Mouse (Mus musculus) naive thymus-derived CD4-positive, alpha-beta T cell, adult 2 months (primary cell): ENCODE results near the gene Rad23b.
"Not testable (repeated sequence)": the region's sequence is repeated elsewhere in the genome, so short reads cannot be mapped to it uniquely, and the experiment has no call there.

ENCODE experiments used
- DNase-seq: peaks from one replicate; pipeline ENCODE4 v3.0.0-alpha.2; 2011; ENCODE audit warnings: low read depth

The Rad23b gene

GRCm38 (mm10) chr4:55349452-55350218 lies at the start of gene Rad23b:
Gene Rad23b (plus strand): TSS chr4:55350043.
- DNase-seq, result peak; percentile 100

- no peak for DNase-seq
Measured at GRCm38 (mm10) chr4:55304121-55304520, 45.7 kb upstream of the Rad23b start.

GRCm38 (mm10) chr4:55306636-55307035 lies 43.2 kb upstream of the Rad23b start:
- no peak for DNase-seq

DNA sequence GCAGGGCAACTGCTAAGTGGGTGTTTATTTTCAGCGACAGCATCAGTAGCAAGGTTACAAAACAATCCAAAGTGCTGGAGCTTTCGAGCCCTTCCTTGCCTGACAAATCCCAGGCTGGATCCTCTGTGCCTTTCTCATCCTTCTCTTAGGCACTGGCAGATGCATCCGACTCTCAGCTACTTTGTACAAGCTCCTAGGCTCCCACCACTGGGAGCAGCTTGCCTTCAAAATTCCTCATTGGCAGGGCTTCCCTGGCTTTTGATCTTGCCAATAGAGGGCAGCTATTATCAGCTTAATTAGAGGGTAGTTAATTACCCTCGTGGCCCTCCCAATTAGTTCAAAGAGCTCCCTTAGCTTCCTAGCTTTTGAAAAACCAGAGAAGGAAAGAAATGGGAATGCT lies 33.1 kb upstream of the Rad23b start:
- DNase-seq, result no peak

- not testable (repeated sequence) for DNase-seq
Measured at GRCm38 (mm10) chr4:55318350-55318749, 31.5 kb upstream of the Rad23b start.

DNA sequence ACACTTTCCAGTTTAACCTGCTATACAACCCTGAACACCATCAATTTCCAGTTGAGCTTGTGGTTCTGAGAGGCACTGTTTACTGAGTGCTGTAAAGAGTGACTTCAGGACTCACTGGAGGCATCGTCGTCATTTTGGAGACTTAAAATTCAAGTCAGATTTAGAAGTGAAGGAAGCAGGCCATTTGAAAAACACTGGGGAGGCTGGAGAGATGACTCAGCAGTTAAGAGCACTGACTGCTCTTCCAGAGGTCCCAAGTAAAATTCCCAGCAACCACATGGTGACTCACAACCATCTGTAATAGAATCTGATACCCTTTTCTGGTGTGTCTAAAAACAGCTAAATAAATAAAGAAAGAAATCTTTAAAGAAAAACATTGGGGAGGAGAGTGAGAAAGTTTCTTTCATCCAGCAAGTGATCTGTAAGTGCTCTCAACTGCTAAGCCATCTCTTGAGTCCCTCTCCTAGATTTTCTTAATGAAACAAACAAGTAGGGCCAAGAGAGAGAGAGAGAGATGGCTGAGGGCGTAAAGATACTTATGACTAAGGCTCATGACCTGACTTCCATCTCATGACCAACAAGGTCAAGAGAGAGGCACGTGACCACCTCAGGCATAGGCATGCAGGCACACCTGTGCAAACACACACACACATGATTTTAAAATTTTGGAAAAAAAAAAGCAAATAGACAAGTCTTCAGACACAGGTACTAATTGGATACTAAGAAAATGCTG lies 23.9 kb upstream of the Rad23b start:
- DNase-seq, result no peak

DNA sequence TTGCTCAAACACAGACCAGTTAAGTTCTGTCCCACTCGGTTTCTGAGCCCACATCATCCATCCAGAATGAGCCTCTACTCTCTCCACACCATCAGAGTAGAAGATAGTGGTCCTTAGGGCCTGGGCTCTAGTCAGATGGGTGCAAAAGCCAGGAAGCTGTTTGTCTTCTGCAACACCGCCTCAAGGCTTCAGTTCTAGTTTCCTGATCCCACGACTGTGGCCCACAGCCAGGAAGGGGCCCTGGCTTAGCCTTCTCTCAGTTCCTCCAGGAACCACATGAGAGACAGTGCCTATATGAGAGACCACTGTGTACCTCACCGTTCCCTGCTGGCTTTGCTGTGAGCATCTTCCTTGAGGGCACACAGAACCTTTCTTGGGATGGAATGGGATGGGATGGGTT lies 22.3 kb upstream of the Rad23b start:
- DNase-seq, result no peak

- no peak for DNase-seq
Measured at GRCm38 (mm10) chr4:55328471-55328870, 21.4 kb upstream of the Rad23b start.

DNA sequence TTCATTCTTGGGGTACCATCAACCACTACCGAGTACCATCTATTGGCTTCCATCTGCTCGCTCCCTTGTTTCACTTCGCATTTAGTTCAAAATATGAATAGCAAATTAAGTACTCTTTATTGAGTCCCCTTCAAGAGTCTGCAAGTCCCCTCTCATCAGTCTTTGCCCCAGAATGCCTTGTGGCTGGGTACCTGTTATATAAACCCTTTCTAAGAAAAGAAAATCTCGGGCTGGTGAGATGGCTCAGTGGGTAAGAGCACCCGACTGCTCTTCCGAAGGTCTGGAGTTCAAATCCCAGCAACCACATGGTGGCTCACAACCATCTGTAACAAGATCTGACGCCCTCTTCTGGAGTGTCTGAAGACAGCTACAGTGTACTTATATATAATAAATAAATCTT lies 20.9 kb upstream of the Rad23b start:
- not testable (repeated sequence) for DNase-seq

- DNase-seq, result no peak
Measured at GRCm38 (mm10) chr4:55329621-55330346, 20.1 kb upstream of the Rad23b start.

DNA sequence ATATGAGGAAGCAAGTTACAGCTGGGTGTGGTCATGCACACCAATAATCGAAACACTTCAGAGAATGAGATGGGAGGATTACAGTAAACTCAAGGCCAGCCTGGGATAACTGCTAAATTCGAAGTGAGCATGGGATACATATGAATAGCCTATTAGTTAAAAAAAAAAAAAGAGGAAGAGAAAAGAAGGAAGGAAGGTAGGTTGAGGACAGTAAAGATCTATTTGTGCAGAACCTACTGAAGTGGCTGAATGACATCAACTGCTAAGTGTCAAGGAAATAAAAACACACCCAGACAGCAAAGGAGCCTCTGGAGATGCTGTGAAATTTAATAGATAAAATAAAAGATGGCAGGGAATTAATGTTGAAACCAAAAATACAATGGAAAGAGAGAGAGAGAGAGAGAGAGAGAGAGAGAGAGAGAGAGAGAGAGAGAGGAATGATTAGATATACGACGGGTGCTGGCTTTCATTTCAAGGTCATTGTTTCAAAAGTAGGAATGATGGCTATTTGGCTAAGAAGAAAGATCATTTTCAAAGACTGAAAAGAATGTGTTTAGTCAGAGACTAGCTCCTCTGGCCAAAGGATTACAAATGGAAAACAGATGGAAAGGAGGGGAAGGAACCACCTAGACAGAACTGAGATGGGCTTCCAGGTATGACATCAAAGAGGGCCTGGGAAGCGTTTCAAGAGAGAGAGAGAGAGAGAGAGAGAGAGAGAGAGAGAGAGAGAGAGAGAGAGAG lies 14.6 kb upstream of the Rad23b start:
- DNase-seq, result no peak

DNA sequence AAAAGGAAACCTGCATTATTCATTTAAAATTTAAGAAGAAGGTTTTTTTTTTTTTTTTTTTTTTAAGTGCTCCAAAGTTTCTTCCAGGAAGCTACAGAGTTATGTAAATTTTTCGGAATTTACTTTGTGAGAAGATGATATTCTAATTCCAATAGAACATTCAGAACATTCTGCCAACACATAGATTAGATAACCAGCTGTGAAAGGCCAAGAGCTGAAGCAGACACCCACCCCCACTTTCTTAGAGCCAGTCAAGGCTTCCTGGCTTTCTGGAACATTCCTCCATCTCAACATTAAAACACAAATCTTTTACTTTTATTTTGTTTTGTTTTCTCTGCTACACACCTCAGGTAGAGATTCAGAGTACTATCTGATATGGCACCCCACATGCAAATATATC lies 10.9 kb upstream of the Rad23b start:
- no peak for DNase-seq

DNA sequence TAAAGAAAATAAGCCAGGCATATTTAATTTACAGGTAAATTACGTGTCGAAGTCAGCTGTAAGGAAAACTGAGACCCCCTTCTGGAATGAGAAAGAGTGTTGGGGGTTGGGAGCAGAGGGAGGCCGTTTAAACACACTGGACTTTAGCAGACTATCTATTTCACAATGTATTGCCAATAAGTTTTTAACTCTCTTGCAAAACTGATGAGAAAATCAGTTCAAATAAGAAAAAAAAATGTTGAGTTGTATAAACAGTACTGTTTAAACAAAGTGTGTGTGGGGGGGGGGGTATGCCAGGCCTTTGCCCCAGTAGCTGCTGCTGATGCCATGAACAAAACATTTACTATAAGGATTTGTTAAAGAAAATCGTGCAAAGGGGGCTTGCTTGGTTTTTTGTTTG lies 10.5 kb upstream of the Rad23b start:
- no peak for DNase-seq

DNA sequence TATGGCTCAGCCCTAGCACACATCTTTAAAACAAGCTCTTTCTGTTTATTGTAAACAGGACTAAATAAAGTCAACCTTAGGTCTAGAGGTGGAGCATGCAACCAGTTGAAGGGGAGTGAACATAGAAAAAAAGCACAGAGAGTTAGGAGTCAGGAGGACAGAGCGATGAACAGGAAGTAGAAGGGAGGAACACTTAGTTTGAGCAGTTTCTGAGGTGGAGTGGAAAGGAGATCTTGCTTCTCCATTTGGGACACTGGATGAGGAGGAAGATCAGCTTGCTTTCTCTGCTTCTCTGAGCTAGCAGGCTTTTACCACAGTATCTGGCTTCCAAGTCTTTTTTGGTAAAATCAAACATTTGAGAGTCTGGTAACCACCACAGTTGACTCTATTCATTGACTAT lies 8.0 kb upstream of the Rad23b start:
- DNase-seq, result no peak

DNA sequence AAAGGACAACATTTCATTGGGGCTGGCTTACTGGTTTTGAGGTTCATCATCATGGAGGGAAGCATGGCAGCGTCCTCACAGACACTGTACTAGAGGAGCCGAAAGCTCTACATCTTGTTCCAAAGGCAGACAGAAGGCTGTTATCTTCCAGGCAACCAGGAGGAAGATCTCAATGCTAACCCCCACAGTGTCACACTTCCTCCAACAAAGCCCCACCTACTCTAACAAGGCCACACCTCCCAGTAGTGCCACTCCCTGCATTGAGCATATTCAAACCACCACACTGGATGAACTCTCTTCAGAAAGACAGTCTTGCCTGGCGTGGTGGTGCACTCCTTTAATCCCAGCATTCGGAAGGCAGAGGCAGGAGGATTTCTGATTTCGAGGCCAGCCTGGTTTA lies 7.2 kb upstream of the Rad23b start:
- peak; percentile 76 for DNase-seq

GRCm38 (mm10) chr4:55343287-55343686 lies 6.6 kb upstream of the Rad23b start:
- peak; percentile 79 for DNase-seq

DNA sequence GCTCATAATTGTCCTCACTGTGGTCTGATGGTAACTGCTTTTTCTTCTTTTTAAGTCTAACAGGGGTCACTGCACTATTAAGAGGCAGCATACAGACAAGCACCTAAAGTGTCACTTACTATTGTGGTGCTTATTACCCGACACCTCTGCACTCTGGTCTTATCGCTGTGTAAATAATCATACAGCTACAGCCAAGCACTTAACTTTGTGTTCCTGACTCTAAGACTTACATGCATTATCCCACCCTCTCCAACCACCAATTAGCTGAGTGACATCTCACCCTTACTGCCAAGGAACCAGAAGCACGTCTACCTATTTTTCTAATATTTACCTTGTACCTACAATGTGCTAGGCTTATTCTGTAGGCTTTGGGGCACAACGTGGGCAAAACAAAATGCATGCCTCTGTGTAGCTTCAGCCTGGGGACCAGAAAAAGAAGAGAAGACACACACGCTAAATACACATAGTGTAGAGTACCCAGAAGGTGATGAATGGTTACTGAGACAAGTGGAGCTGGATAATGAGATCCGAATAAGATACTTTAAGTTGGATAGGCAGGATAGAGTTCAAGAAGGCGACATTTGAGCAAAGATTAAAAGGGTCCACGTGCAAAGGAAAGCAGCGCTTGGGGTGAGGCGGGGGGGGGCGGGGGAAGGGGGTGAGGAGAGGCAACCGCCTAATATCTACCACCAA lies 938 bp upstream of the Rad23b start:
- DNase-seq, result no peak

DNA sequence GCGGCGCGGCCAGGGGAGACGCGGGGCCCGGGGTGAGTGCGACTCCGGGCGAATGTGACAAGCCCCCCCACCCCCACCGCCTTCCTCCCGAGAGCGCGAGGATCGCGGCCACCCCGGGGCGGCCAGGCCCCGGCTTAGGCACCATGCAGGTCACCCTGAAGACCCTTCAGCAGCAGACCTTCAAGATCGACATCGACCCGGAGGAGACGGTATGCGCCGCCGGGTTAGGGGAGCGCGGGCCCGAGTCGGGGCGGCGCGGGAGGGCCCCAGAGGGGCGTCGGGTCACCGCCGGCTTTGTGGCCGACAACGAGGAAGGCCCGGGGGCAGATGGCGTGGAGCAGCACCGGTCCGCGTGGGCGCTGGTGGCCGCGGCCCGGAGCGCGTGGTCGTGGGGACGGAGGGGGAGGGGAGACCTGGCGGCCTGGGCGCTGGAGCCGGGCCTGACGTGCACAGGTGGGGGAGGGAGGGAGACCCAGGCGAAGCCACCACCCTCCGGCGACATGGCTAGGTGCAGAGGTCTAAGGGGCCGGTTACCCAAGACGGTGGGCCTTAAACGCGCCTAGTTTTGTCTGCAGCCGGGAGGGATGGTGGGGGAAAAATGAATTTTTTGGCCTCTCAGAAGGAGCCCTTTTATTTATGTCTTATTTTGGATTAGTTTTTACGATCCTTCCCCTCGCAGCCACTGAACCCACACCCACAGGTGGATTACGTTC lies 532 bp downstream of the Rad23b start:
- peak; percentile 74 for DNase-seq

GRCm38 (mm10) chr4:55351037-55351436 lies 1.2 kb downstream of the Rad23b start:
- DNase-seq, result no peak

DNA sequence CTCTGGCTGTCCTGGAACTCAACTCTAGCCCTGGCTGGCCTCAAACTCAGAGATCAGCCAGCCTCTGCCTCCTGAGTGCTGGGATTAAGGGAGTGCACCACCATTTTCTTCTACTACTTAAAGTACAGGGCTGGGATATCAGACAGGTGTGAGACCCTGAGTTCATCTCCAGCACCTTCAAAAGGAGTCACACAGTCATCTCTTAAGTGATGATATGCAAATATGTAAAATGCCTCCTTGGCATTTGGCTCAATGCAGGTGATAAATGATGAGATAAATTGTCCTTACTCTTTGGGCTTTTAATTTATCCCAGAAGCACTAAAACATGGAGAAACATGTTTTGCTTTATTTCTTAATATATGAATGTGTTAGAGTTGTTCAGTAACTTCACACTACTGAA lies 2.0 kb downstream of the Rad23b start:
- DNase-seq, result no peak

- no peak for DNase-seq
Measured at GRCm38 (mm10) chr4:55354038-55354437, 4.2 kb downstream of the Rad23b start.
